Mouse (Mus musculus) CH12.LX (cell line): ENCODE data around the gene Muc13. TPM values are rescaled to one million over a fixed set of nuclear protein-coding genes. Genes with fewer than 3 reads are reported as not detected.
A peak's percentile ranks its signal among the peaks of the same experiment; 100 is the strongest.

Experiments
- DNase-seq: peaks from one replicate; pipeline ENCODE4 v3.0.0-alpha.2; 2013; ENCODE audit errors: extremely low read depth
- H3K27ac ChIP-seq: 2 replicates; pipeline ENCODE4 v1.5.1; 2012; ENCODE audit warnings: low read depth, mild to moderate bottlenecking, control low read depth, moderate library complexity; ENCODE audit not compliant: insufficient read depth
- H3K27me3 ChIP-seq: replicated peaks from 2 replicates; pipeline ENCODE3; 2012; ENCODE audit warnings: inconsistent platforms
- H3K36me3 ChIP-seq, 2 experiments: replicated peaks in 1 of 2; 2 replicates each; pipeline versions ENCODE3 to v1.6.1; 2012; ENCODE audit warnings: inconsistent platforms in 1 of 2, low read length in 1 of 2, mild to moderate bottlenecking in 1 of 2, mixed read lengths in 1 of 2, moderate library complexity in 1 of 2; ENCODE audit not compliant: control insufficient read depth in 1 of 2, insufficient read depth in 1 of 2
- H3K4me1 ChIP-seq, 2 experiments: 2 replicates each; pipeline ENCODE4 v1.6.1; 2012; ENCODE audit warnings: inconsistent platforms in 1 of 2, moderate library complexity in 1 of 2; ENCODE audit not compliant: insufficient read depth in 2 of 2, control insufficient read depth in 1 of 2
- H3K4me2 ChIP-seq: 2 replicates; pipeline ENCODE4 v1.6.1; 2012; ENCODE audit warnings: low read depth, mild to moderate bottlenecking, control low read depth; ENCODE audit not compliant: poor library complexity, insufficient read depth, severe bottlenecking
- H3K4me3 ChIP-seq, 3 experiments: fragments of 150-350 bp in 1 of 3; sonication (generic) in 1 of 3; replicated peaks in 1 of 3; 2 replicates each; pipeline versions ENCODE3 to v1.5.1; 2011 to 2012; ENCODE audit warnings: low read depth in 2 of 3, low read length in 2 of 3, mild to moderate bottlenecking in 2 of 3, moderate library complexity in 2 of 3, control low read depth in 1 of 3, improper control_type of control experiment in 1 of 3, inconsistent platforms in 1 of 3, mixed read lengths in 1 of 3; ENCODE audit not compliant: poor library complexity in 1 of 3
- H3K79me2 ChIP-seq: replicated peaks from 2 replicates; pipeline ENCODE4 v1.6.1; 2012; ENCODE audit warnings: mild to moderate bottlenecking, moderate library complexity; ENCODE audit not compliant: control insufficient read depth, poor library complexity, insufficient read depth, severe bottlenecking; ENCODE audit errors: extremely low read depth
- H3K9ac ChIP-seq: 2 replicates; pipeline ENCODE4 v1.6.1; 2012; ENCODE audit warnings: low read depth, mild to moderate bottlenecking, control low read depth, moderate library complexity; ENCODE audit not compliant: insufficient read depth
- H3K9me3 ChIP-seq: replicated peaks from 2 replicates; pipeline ENCODE3; 2012; ENCODE audit warnings: low read length, inconsistent platforms, mixed read lengths
- CTCF ChIP-seq, 2 experiments: IDR thresholded peaks in 1 of 2; conservative IDR thresholded peaks in 1 of 2; 2 replicates each; pipeline ENCODE4 v1.5.1; 2011 to 2012; ENCODE audit warnings: low read depth in 2 of 2, low read length in 2 of 2, improper control_type of control experiment in 1 of 2, inconsistent platforms in 1 of 2, mild to moderate bottlenecking in 1 of 2, moderate library complexity in 1 of 2
- ELF1 ChIP-seq: IDR thresholded peaks from 2 replicates; pipeline ENCODE4 v1.6.1; 2014; ENCODE audit warnings: low read depth, mild to moderate bottlenecking, inconsistent platforms, low read length, improper control_type of control experiment
- ETS1 ChIP-seq: conservative IDR thresholded peaks from 2 replicates; pipeline ENCODE4 v1.6.1; 2012; ENCODE audit warnings: low read depth, mild to moderate bottlenecking, inconsistent platforms, low read length, improper control_type of control experiment, moderate library complexity
- HCFC1 ChIP-seq: IDR thresholded peaks from 2 replicates; pipeline ENCODE4 v1.6.1; 2012; ENCODE audit warnings: low read depth, mild to moderate bottlenecking, inconsistent platforms, low read length, improper control_type of control experiment
- MAFK ChIP-seq: IDR thresholded peaks from 2 replicates; pipeline ENCODE4 v1.6.1; 2011; ENCODE audit warnings: low read length, improper control_type of control experiment; ENCODE audit not compliant: insufficient replicate concordance
- MXI1 ChIP-seq: IDR thresholded peaks from 2 replicates; pipeline ENCODE4 v1.6.1; 2011; ENCODE audit warnings: mild to moderate bottlenecking, low read depth, low read length, improper control_type of control experiment
- NRF1 ChIP-seq: IDR thresholded peaks from 2 replicates; pipeline ENCODE4 v1.6.1; 2014; ENCODE audit warnings: low read depth, mild to moderate bottlenecking, inconsistent platforms, low read length, improper control_type of control experiment, moderate library complexity
- PAX5 ChIP-seq: IDR thresholded peaks from 2 replicates; pipeline ENCODE4 v1.6.1; 2012; ENCODE audit warnings: low read length, inconsistent platforms, mixed read lengths
- POLR2A ChIP-seq: IDR thresholded peaks from 2 replicates; pipeline ENCODE4 v1.6.1; 2011; ENCODE audit warnings: low read depth, mild to moderate bottlenecking, improper control_type of control experiment, low read length
- RAD21 ChIP-seq: IDR thresholded peaks from 2 replicates; pipeline ENCODE4 v1.6.1; 2011; ENCODE audit warnings: low read depth, mild to moderate bottlenecking, low read length, improper control_type of control experiment, moderate library complexity
- SIN3A ChIP-seq: IDR thresholded peaks from 2 replicates; pipeline ENCODE4 v1.6.1; 2012; ENCODE audit warnings: low read length, improper control_type of control experiment, inconsistent platforms
- SMC3 ChIP-seq: IDR thresholded peaks from 2 replicates; pipeline ENCODE4 v1.6.1; 2011; ENCODE audit warnings: low read depth, low read length, improper control_type of control experiment
- TBP ChIP-seq: conservative IDR thresholded peaks from 2 replicates; pipeline ENCODE4 v1.6.1; 2011; ENCODE audit warnings: low read depth, low read length, improper control_type of control experiment
- ZC3H11A ChIP-seq: IDR thresholded peaks from 2 replicates; pipeline ENCODE4 v1.6.1; 2012; ENCODE audit warnings: low read depth, mild to moderate bottlenecking, inconsistent platforms, low read length, improper control_type of control experiment
- ZNF384 ChIP-seq: IDR thresholded peaks from 2 replicates; pipeline ENCODE4 v1.6.1; 2012; ENCODE audit warnings: low read depth, low read length, improper control_type of control experiment, inconsistent platforms
- dilution Hi-C: fragments of 300-500 bp; cut with MboI; formaldehyde crosslinking; loops from 2 replicates; pipeline ENCODE4 v1.14.3; 2020; ENCODE audit warnings: low sequenced_read_pairs; ENCODE audit not compliant: extremely low pct_unique_long_range_greater_than_20kb, extremely low pct_ligation_motif_present
- in situ Hi-C: fragments of 300-500 bp; cut with MboI; formaldehyde crosslinking; loops from 3 replicates; pipeline ENCODE4 v1.14.3; 2019; ENCODE audit warnings: low sequenced_read_pairs, low pct_ligation_motif_present, low pct_unique_long_range_greater_than_20kb, mixed read lengths
- polyA plus RNA-seq: library from polyadenylated mRNA; unstranded; fragments of >175 nt; gene quantifications from 2 replicates; pipeline ENCODE4 v1.2.1, GENCODE M21; 2012; ENCODE audit warnings: low read depth; ENCODE audit not compliant: insufficient read length
- total RNA-seq, 2 experiments: library from RNA; depleted of rRNA; stranded (reverse); fragments of 300-350 nt in 1 of 2; fragments of >200 nt in 1 of 2; gene quantifications; 2 replicates each; pipeline ENCODE4 v1.2.3; 2012 to 2014

The Muc13 gene
- total and polyA plus RNA-seq, 3 experiments, result not detected

GRCm38 (mm10) chr16:33747994-33748393, 45.8 kb upstream of the Muc13 start:
- Histone ChIP-seq H3K4me3 (no peak overlapping the region), H3K9me3 (no peaks in the 10 kb centered on the region), H3K79me2 (peaks cover 5% of the 10 kb centered on the region), H3K27me3 (no peaks in the 10 kb centered on the region), H3K4me2 (no peak overlapping the region), H3K9ac (no peak overlapping the region), H3K27ac (no peak overlapping the region), H3K36me3 (peaks cover 61 to 81% of the 10 kb centered on the region in 2 experiments), H3K4me1 (peaks cover 18 to 49% of the 10 kb centered on the region in 2 experiments)
- TF ChIP-seq POLR2A (peak; percentile 21; the same call in 1 of the 2 replicates), TBP (no peak)
- dilution Hi-C loops, result no loop called here
- DNase-seq, result no peak
- in situ Hi-C loops, result loop anchor here (5.0 to 10.0 kb wide), 2 partner anchors 54 to 443 kb away; no protein-coding TSS in a partner anchor

GRCm38 (mm10) chr16:33751152-33751551, 42.7 kb upstream of the Muc13 start:
- TF ChIP-seq SMC3 (no peak), NRF1 (no peak), MXI1 (no peak)
- no peaks in the 10 kb centered on the region for H3K27me3 ChIP-seq
- peaks cover 3 to 28% of the 10 kb centered on the region in 2 experiments for H3K4me1 ChIP-seq
- H3K4me2 ChIP-seq, result no peak overlapping the region
- peaks cover 2% of the 10 kb centered on the region for H3K79me2 ChIP-seq
- in situ Hi-C loops (no loop called here), dilution Hi-C loops (no loop called here)
- H3K9me3 ChIP-seq, result peaks cover 4% of the 10 kb centered on the region
- DNase-seq, result no peak
- H3K27ac ChIP-seq, result no peak overlapping the region
- no peak overlapping the region for H3K9ac ChIP-seq
- H3K36me3 ChIP-seq, result peaks cover 71 to 89% of the 10 kb centered on the region in 2 experiments
- H3K4me3 ChIP-seq, result no peak overlapping the region

GRCm38 (mm10) chr16:33751590-33751989, 42.2 kb upstream of the Muc13 start:
- Histone ChIP-seq H3K27me3 (no peaks in the 10 kb centered on the region), H3K79me2 (no peaks in the 10 kb centered on the region), H3K27ac (no peak overlapping the region), H3K4me1 (peaks cover 0 to 28% of the 10 kb centered on the region in 2 experiments; a peak in 2 of 4 replicates), H3K9me3 (peaks cover 4% of the 10 kb centered on the region), H3K4me3 (no peak overlapping the region), H3K9ac (no peak overlapping the region), H3K36me3 (peaks cover 71 to 89% of the 10 kb centered on the region in 2 experiments), H3K4me2 (no peak overlapping the region)
- dilution Hi-C loops (no loop called here), in situ Hi-C loops (no loop called here)
- no peak for DNase-seq
- TF ChIP-seq PAX5 (no peak), ETS1 (no peak), MAFK (no peak), ELF1 (no peak), ZNF384 (no peak), ZC3H11A (no peak), RAD21 (no peak), CTCF (conservative IDR thresholded peaks at IDR 0.05 in 1 of 2, IDR thresholded peaks at IDR 0.05 in 1 of 2; ENCODE audit: low read depth in 2 of 2, low read length in 2 of 2) (no peak), SIN3A (no peak), HCFC1 (no peak)
